Mouse (Mus musculus): ENCODE data around the gene Spc24.

DNA sequence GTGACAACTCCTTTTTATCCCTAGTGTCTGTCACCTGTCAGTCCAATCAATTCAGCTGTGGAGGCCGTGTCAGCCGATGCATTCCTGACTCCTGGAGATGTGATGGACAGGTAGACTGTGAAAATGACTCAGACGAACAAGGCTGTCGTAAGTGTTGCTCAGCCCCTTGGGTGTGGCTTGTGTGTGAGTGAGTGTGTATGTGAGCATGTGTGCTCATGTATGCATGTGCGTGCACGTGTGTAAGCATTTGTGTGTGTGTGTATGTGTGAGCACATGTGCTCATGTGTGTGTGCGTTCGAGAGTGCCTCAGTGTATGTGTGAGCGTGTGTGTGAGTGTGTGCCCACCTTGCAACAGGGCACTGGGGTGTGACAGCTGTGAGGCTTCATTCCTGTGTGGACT is 27.8 kb downstream of the Spc24 start:
- TF ChIP-seq CTCF (IDR thresholded peaks at IDR 0.05; ENCODE audit: borderline replicate concordance, control insufficient read depth, extremely low read depth, insufficient read depth, low read length, poor library complexity) (no peak), POLR2A (IDR thresholded peaks at IDR 0.05; ENCODE audit: control insufficient read depth, extremely low read depth, insufficient read depth, low read length, poor library complexity) (no peak)
